Mouse (Mus musculus) heart, embryonic 16.5 days (tissue): Measurements from ENCODE around the gene Ethe1. TPM values are rescaled to one million over a fixed set of nuclear protein-coding genes. Genes with fewer than 3 reads are reported as not detected.

Experiments
- ATAC-seq: fragments of 200-750 bp; cut with Nextera tagmentation; replicated peaks from 2 replicates; pipeline ENCODE4 v1.8.0; 2017; ENCODE audit warnings: moderate number of reproducible peaks; ENCODE audit not compliant: insufficient read depth, low FRiP score; ENCODE audit errors: extremely low read depth
- H3K27ac ChIP-seq: fragments of 300-500 bp; sonication (generic); 2 replicates; pipeline ENCODE4 v1.5.1; 2014; ENCODE audit warnings: mild to moderate bottlenecking, low read length, control low read depth, moderate library complexity
- H3K27me3 ChIP-seq: fragments of 300-500 bp; sonication (generic); 2 replicates; pipeline ENCODE4 v1.6.1; 2014; ENCODE audit warnings: low read length, mixed read lengths; ENCODE audit not compliant: control insufficient read depth, insufficient read depth
- H3K36me3 ChIP-seq: fragments of 300-500 bp; sonication (generic); 2 replicates; pipeline ENCODE4 v1.6.1; 2014; ENCODE audit not compliant: control insufficient read depth, insufficient read depth
- H3K4me1 ChIP-seq: fragments of 300-500 bp; sonication (generic); 2 replicates; pipeline ENCODE4 v1.6.1; 2014; ENCODE audit warnings: low read length, mixed read lengths; ENCODE audit not compliant: control insufficient read depth, insufficient read depth
- H3K4me2 ChIP-seq: fragments of 300-500 bp; sonication (generic); 2 replicates; pipeline ENCODE4 v1.6.1; 2014; ENCODE audit warnings: low read depth, mild to moderate bottlenecking, control low read depth, low read length
- H3K4me3 ChIP-seq: fragments of 300-500 bp; sonication (generic); 2 replicates; pipeline ENCODE4 v1.5.1; 2014; ENCODE audit warnings: mild to moderate bottlenecking, control low read depth, low read length
- H3K9ac ChIP-seq: fragments of 300-500 bp; sonication (generic); 2 replicates; pipeline ENCODE4 v1.6.1; 2014; ENCODE audit warnings: low read length, control low read depth
- H3K9me3 ChIP-seq: fragments of 300-500 bp; sonication (generic); replicated peaks from 2 replicates; pipeline ENCODE4 v1.6.1; 2016; ENCODE audit warnings: low read length; ENCODE audit not compliant: control insufficient read depth
- WGBS: fragments of 180-500 bp; shearing (Covaris S2); extraction: QIAGEN DNeasy Blood & Tissue Kit; methylation state at CpG from one replicate; pipeline ENCODE4 v1.1.7; 2014; 5-methylcytosine and 5-hydroxymethylcytosine counted together
- polyA plus RNA-seq: library from polyadenylated mRNA; unstranded; fragments of >200 nt; fragmentation: Nextera tagmentation; extraction: Ambion mirVana; gene quantifications from 2 replicates; pipeline ENCODE4 v1.2.1, GENCODE M21; 2015

Ethe1 gene
- polyA plus RNA-seq, 1 experiment from 2014 or later: 23.5 TPM

GRCm38 (mm10) chr7:24629672-24630071 lies 42.3 kb downstream of the Ethe1 start:
- no peak overlapping the region for H3K27ac ChIP-seq
- 70% methylated on average over 4 of the region's 4 CpGs for WGBS

GRCm38 (mm10) chr7:24630116-24630880 lies 43.0 kb downstream of the Ethe1 start:
- ATAC-seq: no peak
- no peak overlapping the region for H3K4me2 ChIP-seq
- H3K27ac ChIP-seq: no peak overlapping the region
- no peaks in the 10 kb centered on the region for H3K36me3 ChIP-seq
- H3K27me3 ChIP-seq: 0 out of 2 replicates have a peak, but pooled peaks cover 2% of the 10 kb centered on the region
- no peak overlapping the region for H3K4me3 ChIP-seq
- peaks cover 3% of the 10 kb centered on the region for H3K4me1 ChIP-seq
- 76% methylated on average over 10 of the region's 10 CpGs for WGBS
- no peak overlapping the region for H3K9ac ChIP-seq
- no peaks in the 10 kb centered on the region for H3K9me3 ChIP-seq

More at GRCm38 (mm10) chr7:24629672-24630071, 42.3 kb downstream of the Ethe1 start:
- Histone ChIP-seq H3K36me3 (no peaks in the 10 kb centered on the region), H3K27me3 (peaks cover 2% of the 10 kb centered on the region; the same call in 1 of the 2 replicates), H3K9me3 (no peaks in the 10 kb centered on the region), H3K4me2 (no peak overlapping the region), H3K4me3 (no peak overlapping the region), H3K4me1 (peaks cover 3% of the 10 kb centered on the region), H3K9ac (no peak overlapping the region)
- no peak for ATAC-seq

GRCm38 (mm10) chr7:24636264-24636663 lies 48.9 kb downstream of the Ethe1 start, which contains the start of gene Lypd3:
Gene Lypd3, plus strand, starts transcription at chr7:24636550.
- H3K4me1 ChIP-seq: peaks cover 4% of the 10 kb centered on the region
- no peaks in the 10 kb centered on the region for H3K36me3 ChIP-seq
- H3K4me3 ChIP-seq: no peak within 1 kb of the TSS
- H3K4me2 ChIP-seq: no peak within 1 kb of the TSS
- ATAC-seq: no peak
- H3K27me3 ChIP-seq: peaks cover 43% of the 10 kb centered on the region
- no peak within 1 kb of the TSS for H3K9ac ChIP-seq
- H3K9me3 ChIP-seq: no peaks in the 10 kb centered on the region
- 23% methylated on average over 15 of the region's 15 CpGs for WGBS
- no peak within 1 kb of the TSS for H3K27ac ChIP-seq

GRCm38 (mm10) chr7:24637046-24637445 lies 49.7 kb downstream of the Ethe1 start:
- H3K9ac ChIP-seq: no peak overlapping the region
- no peak overlapping the region for H3K27ac ChIP-seq
- peaks cover 48% of the 10 kb centered on the region for H3K27me3 ChIP-seq
- no peak overlapping the region for H3K4me3 ChIP-seq
- WGBS: 3% methylated on average over 18 of the region's 18 CpGs
- H3K36me3 ChIP-seq: no peaks in the 10 kb centered on the region
- H3K4me1 ChIP-seq: peaks cover 4% of the 10 kb centered on the region
- H3K9me3 ChIP-seq: no peaks in the 10 kb centered on the region
- ATAC-seq: no peak
- no peak overlapping the region for H3K4me2 ChIP-seq

GRCm38 (mm10) chr7:24638026-24638856 lies 50.9 kb downstream of the Ethe1 start:
- ATAC-seq: no peak
- peak overlapping the region; percentile 52 for H3K4me3 ChIP-seq
- H3K9ac ChIP-seq: 0 out of 2 replicates have a peak overlapping the region, but pooled peaks have one; percentile 41
- H3K27me3 ChIP-seq: peaks cover 51% of the 10 kb centered on the region
- H3K4me1 ChIP-seq: peaks cover 4% of the 10 kb centered on the region
- no peak overlapping the region for H3K27ac ChIP-seq
- 4% methylated on average over 35 of the region's 35 CpGs for WGBS
- no peaks in the 10 kb centered on the region for H3K9me3 ChIP-seq
- peak overlapping the region; percentile 70 for H3K4me2 ChIP-seq
- no peaks in the 10 kb centered on the region for H3K36me3 ChIP-seq

- Histone ChIP-seq H3K4me1 (peaks cover 4% of the 10 kb centered on the region), H3K9me3 (no peaks in the 10 kb centered on the region), H3K4me2 (no peak overlapping the region), H3K4me3 (no peak overlapping the region), H3K27me3 (peaks cover 49% of the 10 kb centered on the region), H3K36me3 (no peaks in the 10 kb centered on the region), H3K9ac (no peak overlapping the region), H3K27ac (no peak overlapping the region)
- WGBS: 61% methylated on average over 13 of the region's 13 CpGs
- ATAC-seq: no peak
These were observed 53.1 kb downstream of the Ethe1 start for GRCm38 (mm10) chr7:24640450-24640849.

GRCm38 (mm10) chr7:24642491-24642890 lies 55.1 kb downstream of the Ethe1 start:
- 2% methylated on average over 9 of the region's 9 CpGs for WGBS
- no peak for ATAC-seq
- no peak overlapping the region for H3K27ac ChIP-seq
- peaks cover 31% of the 10 kb centered on the region for H3K27me3 ChIP-seq
- H3K4me2 ChIP-seq: no peak overlapping the region
- H3K36me3 ChIP-seq: no peaks in the 10 kb centered on the region
- H3K4me3 ChIP-seq: no peak overlapping the region
- H3K9me3 ChIP-seq: no peaks in the 10 kb centered on the region
- H3K9ac ChIP-seq: no peak overlapping the region
- H3K4me1 ChIP-seq: peaks cover 4% of the 10 kb centered on the region

- Histone ChIP-seq H3K4me1 (no peaks in the 10 kb centered on the region), H3K9ac (no peak overlapping the region), H3K9me3 (no peaks in the 10 kb centered on the region), H3K27me3 (peaks cover 15% of the 10 kb centered on the region), H3K4me3 (no peak overlapping the region), H3K36me3 (no peaks in the 10 kb centered on the region), H3K27ac (no peak overlapping the region), H3K4me2 (no peak overlapping the region)
- WGBS: 70% methylated on average over 6 of the region's 6 CpGs
- no peak for ATAC-seq
These were observed 57.1 kb downstream of the Ethe1 start for GRCm38 (mm10) chr7:24644492-24644891.

GRCm38 (mm10) chr7:24644996-24645395 lies 57.7 kb downstream of the Ethe1 start:
- no peak overlapping the region for H3K4me3 ChIP-seq
- WGBS: 61% methylated on average over 7 of the region's 7 CpGs
- peaks cover 13% of the 10 kb centered on the region for H3K27me3 ChIP-seq
- H3K27ac ChIP-seq: no peak overlapping the region
- ATAC-seq: no peak
- no peaks in the 10 kb centered on the region for H3K4me1 ChIP-seq
- H3K9ac ChIP-seq: no peak overlapping the region
- no peaks in the 10 kb centered on the region for H3K36me3 ChIP-seq
- H3K4me2 ChIP-seq: no peak overlapping the region
- no peaks in the 10 kb centered on the region for H3K9me3 ChIP-seq
